Mouse (Mus musculus) forebrain, embryonic 14.5 days (tissue): Measurements from ENCODE around the gene Olfr849. TPM values are rescaled to one million over a fixed set of nuclear protein-coding genes. Genes with fewer than 3 reads are reported as not detected.

ENCODE experiments used
- ATAC-seq: fragments of 200-750 bp; cut with Nextera tagmentation; 2 replicates; pipeline ENCODE4 v1.8.0; 2017; ENCODE audit warnings: mild to moderate bottlenecking, moderate library complexity
- DNase-seq: peaks from one replicate; pipeline ENCODE4 v3.0.0-alpha.2; 2015; ENCODE audit warnings: low spot score
- H3K27ac ChIP-seq: fragments of 300-500 bp; sonication (generic); 2 replicates; pipeline ENCODE4 v1.5.1; 2014; ENCODE audit warnings: low read depth, mild to moderate bottlenecking, control low read depth, low read length, moderate library complexity
- H3K27me3 ChIP-seq: fragments of 300-500 bp; sonication (generic); replicated peaks from 2 replicates; pipeline ENCODE4 v1.6.1; 2014; ENCODE audit warnings: low read length, control low read depth, mixed read lengths; ENCODE audit not compliant: control insufficient read depth, insufficient read depth
- H3K36me3 ChIP-seq: fragments of 300-500 bp; sonication (generic); 2 replicates; pipeline ENCODE4 v1.6.1; 2014; ENCODE audit warnings: low read length, control low read depth; ENCODE audit not compliant: control insufficient read depth, insufficient read depth
- H3K4me1 ChIP-seq: fragments of 300-500 bp; sonication (generic); 2 replicates; pipeline ENCODE4 v1.6.1; 2014; ENCODE audit warnings: antibody characterized with exemption, low read length, control low read depth; ENCODE audit not compliant: control insufficient read depth, insufficient read depth
- H3K4me2 ChIP-seq: fragments of 300-500 bp; sonication (generic); 2 replicates; pipeline ENCODE4 v1.6.1; 2014; ENCODE audit warnings: mild to moderate bottlenecking, control low read depth, low read length
- H3K4me3 ChIP-seq: fragments of 300-500 bp; sonication (generic); 2 replicates; pipeline ENCODE4 v1.5.1; 2014; ENCODE audit warnings: low read depth, low read length, control low read depth
- H3K9ac ChIP-seq: fragments of 300-500 bp; sonication (generic); 2 replicates; pipeline ENCODE4 v1.6.1; 2014; ENCODE audit warnings: mild to moderate bottlenecking, low read length, control low read depth, moderate library complexity
- H3K9me3 ChIP-seq: fragments of 300-500 bp; sonication (generic); replicated peaks from 2 replicates; pipeline ENCODE4 v1.6.1; 2016; ENCODE audit warnings: low read length, control low read depth, mixed read lengths; ENCODE audit not compliant: control insufficient read depth
- WGBS: fragments of 180-500 bp; shearing (Covaris S2); extraction: QIAGEN DNeasy Blood & Tissue Kit; methylation state at CpG from one replicate; pipeline ENCODE4 v1.1.7; 2014; 5-methylcytosine and 5-hydroxymethylcytosine counted together
- polyA plus RNA-seq: library from polyadenylated mRNA; unstranded; fragments of >200 nt; fragmentation: Nextera tagmentation; extraction: Ambion mirVana; gene quantifications from 2 replicates; pipeline ENCODE4 v1.2.1, GENCODE M21; 2014

The Olfr849 gene
- polyA plus RNA-seq, result not detected in 2 replicates

GRCm38 (mm10) chr9:19439966-19440365, at the start of gene Olfr849:
TSS of gene Olfr849 (plus strand) at chr9:19440266.
- H3K27ac ChIP-seq, result no peak within 1 kb of the TSS
- H3K36me3 ChIP-seq, result no peaks in the 10 kb centered on the region
- no peak for ATAC-seq
- no peaks in the 10 kb centered on the region for H3K27me3 ChIP-seq
- no peaks in the 10 kb centered on the region for H3K4me1 ChIP-seq
- H3K9me3 ChIP-seq, result peaks cover 9% of the 10 kb centered on the region
- no peak within 1 kb of the TSS for H3K9ac ChIP-seq
- no peak within 1 kb of the TSS for H3K4me3 ChIP-seq
- DNase-seq, result no peak
- WGBS, result 74% methylated on average over 2 of the region's 2 CpGs
- no peak within 1 kb of the TSS for H3K4me2 ChIP-seq

GRCm38 (mm10) chr9:19478148-19478547, 38.1 kb downstream of the Olfr849 start, which contains the start of gene Olfr850:
TSS of gene Olfr850 (minus strand) at chr9:19478248.
- ATAC-seq (no peak), DNase-seq (no peak)
- Histone ChIP-seq H3K4me1 (no peaks in the 10 kb centered on the region), H3K27ac (no peak within 1 kb of the TSS), H3K4me2 (no peak within 1 kb of the TSS), H3K27me3 (no peaks in the 10 kb centered on the region), H3K4me3 (no peak within 1 kb of the TSS), H3K9ac (no peak within 1 kb of the TSS), H3K36me3 (no peaks in the 10 kb centered on the region), H3K9me3 (no peaks in the 10 kb centered on the region; the same call in 1 of the 2 replicates)

- H3K27me3 ChIP-seq, result no peaks in the 10 kb centered on the region
- H3K9ac ChIP-seq, result no peak within 1 kb of the TSS
- H3K4me2 ChIP-seq, result no peak within 1 kb of the TSS
- no peak within 1 kb of the TSS for H3K27ac ChIP-seq
- DNase-seq, result no peak
- ATAC-seq, result no peak
- H3K36me3 ChIP-seq, result no peaks in the 10 kb centered on the region
- peaks cover 14% of the 10 kb centered on the region; the same call in 1 of the 2 replicates for H3K9me3 ChIP-seq
- H3K4me1 ChIP-seq, result no peaks in the 10 kb centered on the region
- H3K4me3 ChIP-seq, result no peak within 1 kb of the TSS
Observed at GRCm38 (mm10) chr9:19492995-19493394, 52.9 kb downstream of the Olfr849 start, which contains the start of gene Olfr851. TSS of gene Olfr851 (plus strand) at chr9:19493295.

Other genes starting within 250 kb of the Olfr849 start
- gene Olfr843, start 188.3 kb upstream of the Olfr849 start, polyA plus RNA-seq, result not detected in 2 replicates
- not detected in 2 replicates for gene Olfr844, start 123.9 kb upstream of the Olfr849 start, polyA plus RNA-seq
- not detected in 2 replicates for gene Olfr845, start 103.8 kb upstream of the Olfr849 start, polyA plus RNA-seq
- not detected in 2 replicates for gene Olfr846, start 76.3 kb upstream of the Olfr849 start, polyA plus RNA-seq
- not detected in 2 replicates for gene Olfr847, start 61.6 kb upstream of the Olfr849 start, polyA plus RNA-seq
- not detected in 2 replicates for gene Olfr850, start 38.0 kb downstream of the Olfr849 start, polyA plus RNA-seq
- gene Olfr851, start 53.0 kb downstream of the Olfr849 start, polyA plus RNA-seq, result not detected in 2 replicates
- not detected in 2 replicates for gene Olfr853, start 100.8 kb downstream of the Olfr849 start, polyA plus RNA-seq
- not detected in 2 replicates for gene Olfr854, start 127.1 kb downstream of the Olfr849 start, polyA plus RNA-seq
- not detected in 2 replicates for gene Olfr855, start 142.4 kb downstream of the Olfr849 start, polyA plus RNA-seq
- 34.9 and 42.0 TPM in 2 replicates for gene Zfp317, start 181.8 kb downstream of the Olfr849 start, polyA plus RNA-seq